Mouse (Mus musculus) myocyte (in vitro differentiated cells): ENCODE results near the gene Gm5737. TPM values are rescaled to one million over a fixed set of nuclear protein-coding genes. Genes with fewer than 3 reads are reported as not detected.

ENCODE experiments used
- H3K27me3 ChIP-seq: one replicate; pipeline ENCODE4 v1.6.1; 2011; ENCODE audit not compliant: control insufficient read depth, insufficient read depth, insufficient read length
- H3K36me3 ChIP-seq: one replicate; pipeline ENCODE4 v1.6.1; 2011; ENCODE audit not compliant: control insufficient read depth, insufficient read depth
- H3K4me2 ChIP-seq: one replicate; pipeline ENCODE4 v1.6.1; 2011; ENCODE audit warnings: low read depth, control low read depth
- H3K4me3 ChIP-seq: one replicate; pipeline ENCODE4 v1.5.1; 2011; ENCODE audit warnings: mild to moderate bottlenecking, control low read depth, moderate library complexity
- H3K79me2 ChIP-seq: one replicate; pipeline ENCODE4 v1.6.1; 2011; ENCODE audit not compliant: control insufficient read depth, insufficient read depth
- H3ac ChIP-seq: one replicate; pipeline ENCODE4 v1.6.1; 2011; ENCODE audit not compliant: control insufficient read depth, insufficient read length
- CEBPB ChIP-seq: IDR thresholded peaks from 2 replicates; pipeline ENCODE4 v1.6.1; 2011; ENCODE audit warnings: mild to moderate bottlenecking, moderate library complexity; ENCODE audit not compliant: poor library complexity, insufficient read depth, severe bottlenecking
- E2F4 ChIP-seq: IDR thresholded peaks from one replicate; pipeline ENCODE4 v1.6.1; 2011; ENCODE audit warnings: mild to moderate bottlenecking, control low read depth, moderate library complexity; ENCODE audit not compliant: insufficient read depth
- MAX ChIP-seq: IDR thresholded peaks from one replicate; pipeline ENCODE4 v1.6.1; 2011; ENCODE audit warnings: low read depth, mild to moderate bottlenecking, control low read depth
- MYOD1 ChIP-seq, 3 experiments: IDR thresholded peaks; one replicate each; pipeline ENCODE4 v1.6.1; 2011; ENCODE audit warnings: control low read depth in 2 of 3, low read depth in 2 of 3, mild to moderate bottlenecking in 2 of 3, moderate library complexity in 1 of 3; ENCODE audit not compliant: insufficient read length in 2 of 3, control insufficient read depth in 1 of 3
- MYOG ChIP-seq, 3 experiments: IDR thresholded peaks; one replicate each; pipeline ENCODE4 v1.6.1; 2011; ENCODE audit warnings: control low read depth in 2 of 3, low read depth in 2 of 3, mild to moderate bottlenecking in 2 of 3; ENCODE audit not compliant: insufficient read length in 2 of 3, control insufficient read depth in 1 of 3, insufficient read depth in 1 of 3
- POLR2A ChIP-seq: IDR thresholded peaks from one replicate; pipeline ENCODE4 v1.6.1; 2011; ENCODE audit warnings: low read depth, mild to moderate bottlenecking, control low read depth, moderate library complexity; ENCODE audit not compliant: insufficient read length
- POLR2AphosphoS2 ChIP-seq: IDR thresholded peaks from one replicate; pipeline ENCODE4 v1.6.1; 2011; ENCODE audit warnings: low read depth, control low read depth; ENCODE audit not compliant: insufficient read length
- REST ChIP-seq: IDR thresholded peaks from one replicate; pipeline ENCODE4 v1.6.1; 2011; ENCODE audit warnings: mild to moderate bottlenecking, control low read depth, moderate library complexity; ENCODE audit not compliant: insufficient read depth, insufficient read length
- SRF ChIP-seq: IDR thresholded peaks from one replicate; pipeline ENCODE4 v1.6.1; 2011; ENCODE audit warnings: low read depth; ENCODE audit not compliant: control insufficient read depth, insufficient read length
- TCF12 ChIP-seq: IDR thresholded peaks from one replicate; pipeline ENCODE4 v1.6.1; 2011; ENCODE audit warnings: mild to moderate bottlenecking, control low read depth; ENCODE audit not compliant: poor library complexity, insufficient read depth, severe bottlenecking
- TCF3 ChIP-seq: IDR thresholded peaks from one replicate; pipeline ENCODE4 v1.6.1; 2011; ENCODE audit warnings: low read depth, control low read depth; ENCODE audit not compliant: insufficient read length
- USF1 ChIP-seq: IDR thresholded peaks from one replicate; pipeline ENCODE4 v1.6.1; 2011; ENCODE audit warnings: low read depth, mild to moderate bottlenecking, control low read depth, moderate library complexity
- polyA plus RNA-seq: library from polyadenylated mRNA; unstranded; fragments of >200 nt; fragmentation: generic; extraction: Trizol; gene quantifications from one replicate; pipeline ENCODE4 v1.2.1, GENCODE M21; 2012; ENCODE audit warnings: missing spikeins

Gm5737 gene
- polyA plus RNA-seq, result not detected

GRCm38 (mm10) chr7:120811834-120812415, at the start of gene Gm5737:
Gm5737 (plus strand) TSS chr7:120812365.
- Histone ChIP-seq H3K4me2 (no peak within 1 kb of the TSS), H3K27me3 (peaks cover 32% of the 10 kb centered on the region), H3K79me2 (no peaks in the 10 kb centered on the region), H3K36me3 (no peaks in the 10 kb centered on the region), H3ac (no peak within 1 kb of the TSS), H3K4me3 (no peak within 1 kb of the TSS)
- TF ChIP-seq REST, result no peak
- TF ChIP-seq CEBPB, result no peak
- TF ChIP-seq MYOD1 (IDR thresholded peaks at IDR 0.05; ENCODE audit: control insufficient read depth in 1 of 3, insufficient read length in 2 of 3, low read depth in 2 of 3), result no peak
- TF ChIP-seq TCF12, result no peak
- no peak for TF ChIP-seq TCF3

GRCm38 (mm10) chr7:120767369-120767768, 44.8 kb upstream of the Gm5737 start:
- Histone ChIP-seq H3K27me3 (peaks cover 30% of the 10 kb centered on the region), H3K4me2 (no peak overlapping the region), H3K79me2 (no peaks in the 10 kb centered on the region), H3K36me3 (no peaks in the 10 kb centered on the region), H3K4me3 (no peak overlapping the region), H3ac (no peak overlapping the region)
- no peak for TF ChIP-seq POLR2A
- TF ChIP-seq MYOG (IDR thresholded peaks at IDR 0.05; ENCODE audit: control insufficient read depth in 1 of 3, insufficient read depth in 1 of 3, insufficient read length in 2 of 3, low read depth in 2 of 3), result no peak
- no peak for TF ChIP-seq REST
- no peak for TF ChIP-seq TCF12
- TF ChIP-seq MAX, result no peak
- TF ChIP-seq POLR2AphosphoS2, result no peak
- TF ChIP-seq TCF3, result no peak
- TF ChIP-seq E2F4, result no peak
- TF ChIP-seq USF1, result no peak
- TF ChIP-seq SRF, result no peak
- no peak for TF ChIP-seq CEBPB
- TF ChIP-seq MYOD1 (IDR thresholded peaks at IDR 0.05; ENCODE audit: control insufficient read depth in 1 of 3, insufficient read length in 2 of 3, low read depth in 2 of 3), result no peak

DNA sequence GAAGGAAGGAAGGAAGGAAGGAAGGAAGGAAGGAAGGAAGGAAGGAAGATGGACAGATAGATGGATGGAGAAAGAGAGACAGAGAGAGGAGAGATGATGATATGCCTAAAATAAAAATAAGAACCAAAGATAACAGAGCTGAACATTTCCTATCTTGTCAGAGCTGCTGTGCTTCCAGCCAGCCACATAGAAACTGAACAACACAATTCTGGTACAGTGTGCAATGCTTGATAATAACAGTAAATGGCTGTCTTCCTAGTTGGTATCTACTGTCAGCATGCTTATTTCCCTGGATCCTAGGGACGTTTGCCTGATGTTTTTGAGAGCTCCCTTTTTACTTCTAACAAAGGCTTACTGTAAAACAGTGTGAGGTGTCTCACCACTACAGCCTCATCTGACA, 40.8 kb upstream of the Gm5737 start:
- no peak overlapping the region for H3K4me2 ChIP-seq
- TF ChIP-seq MYOD1 (IDR thresholded peaks at IDR 0.05; ENCODE audit: control insufficient read depth in 1 of 3, insufficient read length in 2 of 3, low read depth in 2 of 3) (no peak), USF1 (no peak), MAX (no peak), TCF3 (no peak), TCF12 (no peak), REST (no peak), MYOG (IDR thresholded peaks at IDR 0.05; ENCODE audit: control insufficient read depth in 1 of 3, insufficient read depth in 1 of 3, insufficient read length in 2 of 3, low read depth in 2 of 3) (no peak), POLR2A (no peak), E2F4 (no peak), POLR2AphosphoS2 (no peak), SRF (no peak)
- no peaks in the 10 kb centered on the region for H3K36me3 ChIP-seq
- no peaks in the 10 kb centered on the region for H3K79me2 ChIP-seq
- H3K27me3 ChIP-seq, result peaks cover 23% of the 10 kb centered on the region
- H3K4me3 ChIP-seq, result no peak overlapping the region
- H3ac ChIP-seq, result no peak overlapping the region

- TF ChIP-seq TCF3, result no peak
- no peak for TF ChIP-seq SRF
- TF ChIP-seq MAX, result no peak
- no peak for TF ChIP-seq CEBPB
- no peak for TF ChIP-seq REST
- no peak for TF ChIP-seq USF1
- TF ChIP-seq POLR2AphosphoS2, result no peak
- no peak overlapping the region for H3K4me2 ChIP-seq
- no peak overlapping the region for H3ac ChIP-seq
- H3K36me3 ChIP-seq, result no peaks in the 10 kb centered on the region
- peaks cover 21% of the 10 kb centered on the region for H3K27me3 ChIP-seq
- no peaks in the 10 kb centered on the region for H3K79me2 ChIP-seq
- no peak overlapping the region for H3K4me3 ChIP-seq
Measured at GRCm38 (mm10) chr7:120778012-120778411, 34.2 kb upstream of the Gm5737 start.

- no peak overlapping the region for H3K4me3 ChIP-seq
- no peak overlapping the region for H3K4me2 ChIP-seq
- TF ChIP-seq MYOG (IDR thresholded peaks at IDR 0.05; ENCODE audit: control insufficient read depth in 1 of 3, insufficient read depth in 1 of 3, insufficient read length in 2 of 3, low read depth in 2 of 3), result no peak
- TF ChIP-seq CEBPB, result no peak
- TF ChIP-seq E2F4, result no peak
- TF ChIP-seq REST, result no peak
- no peak for TF ChIP-seq MAX
- no peak for TF ChIP-seq POLR2A
- no peak for TF ChIP-seq TCF12
- TF ChIP-seq TCF3, result no peak
- no peak for TF ChIP-seq SRF
- no peak for TF ChIP-seq USF1
- TF ChIP-seq POLR2AphosphoS2, result no peak
- TF ChIP-seq MYOD1 (IDR thresholded peaks at IDR 0.05; ENCODE audit: control insufficient read depth in 1 of 3, insufficient read length in 2 of 3, low read depth in 2 of 3), result no peak
- H3ac ChIP-seq, result no peak overlapping the region
- H3K79me2 ChIP-seq, result no peaks in the 10 kb centered on the region
- H3K36me3 ChIP-seq, result no peaks in the 10 kb centered on the region
- H3K27me3 ChIP-seq, result peaks cover 33% of the 10 kb centered on the region
Measured at GRCm38 (mm10) chr7:120795544-120795943, 16.6 kb upstream of the Gm5737 start.
